Mouse (Mus musculus): Measurements from ENCODE around the gene Bud13.

GRCm38 (mm10) chr9:46317957-46318356 is 35.1 kb downstream of the Bud13 start:
- TF ChIP-seq CTCF (IDR thresholded peaks at IDR 0.05; ENCODE audit: extremely low read depth, insufficient read depth, insufficient read length, insufficient replicate concordance) (no peak), POLR2A (IDR thresholded peaks at IDR 0.05; ENCODE audit: low read depth, low read length) (no peak)

All from spleen, adult 2 months (tissue).